Mouse (Mus musculus): ENCODE measurements around the gene Syngap1.

GRCm38 (mm10) chr17:26894342-26894741 lies 46.7 kb upstream of the Syngap1 start:
- TF ChIP-seq CTCF (conservative IDR thresholded peaks at IDR 0.05; ENCODE audit: insufficient read depth, insufficient read length, low read depth, low read length) (no peak), POLR2A (IDR thresholded peaks at IDR 0.05; ENCODE audit: low read depth, low read length) (no peak)

Measured in kidney, adult 2 months (tissue).